Mouse (Mus musculus): ENCODE data around the gene Sva.

The Sva gene

DNA sequence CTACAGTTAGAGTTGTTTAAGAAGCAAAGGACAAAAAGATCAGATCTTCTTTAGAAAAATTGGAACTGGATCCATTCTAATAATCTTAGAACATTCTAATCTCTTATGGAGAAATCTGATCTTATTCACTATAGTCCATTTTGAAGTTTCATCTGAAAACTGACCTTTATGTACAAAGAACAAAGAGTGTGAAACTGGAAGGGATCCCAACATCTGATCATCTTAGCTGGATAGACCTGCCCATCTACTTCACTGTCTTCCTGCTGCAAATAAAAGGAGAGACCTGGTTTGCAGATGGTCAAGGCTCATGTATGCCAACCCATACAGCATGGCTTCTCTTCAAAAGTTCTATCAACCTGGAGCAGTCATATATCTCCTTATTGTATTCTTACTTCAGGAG, at the start of gene Sva:
Sva (plus strand) TSS at position 301 of the 400 bp plus-strand sequence.
- DNase-seq (ENCODE audit: low spot score in 2 of 2) = no peak
